Mouse (Mus musculus) liver, embryonic 12.5 days (tissue): ENCODE measurements around the gene Zfp664. TPM values are rescaled to one million over a fixed set of nuclear protein-coding genes. Genes with fewer than 3 reads are reported as not detected.

Experiments
- ATAC-seq: fragments of 200-750 bp; cut with Nextera tagmentation; 2 replicates; pipeline ENCODE4 v1.8.0; 2017; ENCODE audit warnings: moderate number of reproducible peaks, mild to moderate bottlenecking, moderate library complexity
- H3K27ac ChIP-seq: fragments of 300-500 bp; sonication (generic); 2 replicates; pipeline ENCODE4 v1.5.1; 2016; ENCODE audit warnings: mild to moderate bottlenecking
- H3K27me3 ChIP-seq: fragments of 300-500 bp; sonication (generic); replicated peaks from 2 replicates; pipeline ENCODE4 v1.6.1; 2016; ENCODE audit warnings: mild to moderate bottlenecking, moderate library complexity
- H3K36me3 ChIP-seq: fragments of 300-500 bp; sonication (generic); 2 replicates; pipeline ENCODE4 v1.6.1; 2016; ENCODE audit warnings: mild to moderate bottlenecking, moderate library complexity
- H3K4me1 ChIP-seq: fragments of 300-500 bp; sonication (generic); 2 replicates; pipeline ENCODE4 v1.6.1; 2016
- H3K4me2 ChIP-seq: fragments of 300-500 bp; sonication (generic); 2 replicates; pipeline ENCODE4 v1.6.1; 2016; ENCODE audit warnings: mild to moderate bottlenecking, moderate library complexity
- H3K4me3 ChIP-seq: fragments of 300-500 bp; sonication (generic); 2 replicates; pipeline ENCODE4 v1.5.1; 2016; ENCODE audit warnings: mild to moderate bottlenecking, moderate library complexity
- H3K9ac ChIP-seq: fragments of 300-500 bp; sonication (generic); 2 replicates; pipeline ENCODE4 v1.6.1; 2016; ENCODE audit warnings: mild to moderate bottlenecking, moderate library complexity
- H3K9me3 ChIP-seq: fragments of 300-500 bp; sonication (generic); replicated peaks from 2 replicates; pipeline ENCODE4 v1.6.1; 2016; ENCODE audit warnings: mild to moderate bottlenecking, moderate library complexity
- WGBS: fragments of 180-500 bp; shearing (Covaris S2); methylation state at CpG from one replicate; pipeline ENCODE4 v1.1.7; 2016; ENCODE audit not compliant: insufficient replicate concordance; 5-methylcytosine and 5-hydroxymethylcytosine counted together
- polyA plus RNA-seq: library from polyadenylated mRNA; unstranded; fragments of >200 nt; fragmentation: Nextera tagmentation; extraction: Ambion mirVana; gene quantifications from 2 replicates; pipeline ENCODE4 v1.2.1, GENCODE M21; 2016

The Zfp664 gene
- polyA plus RNA-seq, 1 experiment from 2014 or later, result 21.3 TPM

DNA sequence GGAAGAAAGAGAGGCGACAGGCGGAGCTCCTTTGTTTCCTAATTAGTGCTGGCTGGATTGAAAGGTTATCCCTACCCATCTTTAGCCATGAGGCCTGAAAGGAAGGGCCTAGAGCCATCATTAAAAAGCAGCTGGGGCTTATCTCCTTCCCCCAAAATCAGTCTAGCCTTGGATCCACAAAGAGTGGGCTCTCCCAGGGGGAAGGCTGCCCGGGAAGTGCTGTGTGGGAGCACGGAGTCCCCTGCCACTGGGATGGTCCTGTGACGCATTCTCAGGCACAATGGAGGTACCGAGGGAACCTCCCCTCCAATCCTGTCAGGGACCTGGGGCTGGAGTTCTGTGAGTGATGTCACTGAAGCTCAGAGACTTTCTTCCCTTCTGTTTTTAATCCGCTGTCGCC lies 68.6 kb downstream of the Zfp664 start:
- Histone ChIP-seq H3K36me3 (no peaks in the 10 kb centered on the region), H3K27me3 (no peaks in the 10 kb centered on the region), H3K9ac (no peak overlapping the region), H3K4me1 (no peaks in the 10 kb centered on the region), H3K4me3 (no peak overlapping the region), H3K4me2 (no peak overlapping the region), H3K9me3 (peaks cover 10% of the 10 kb centered on the region), H3K27ac (no peak overlapping the region)
- 56% methylated on average over 8 of the region's 8 CpGs for WGBS
- no peak for ATAC-seq

DNA sequence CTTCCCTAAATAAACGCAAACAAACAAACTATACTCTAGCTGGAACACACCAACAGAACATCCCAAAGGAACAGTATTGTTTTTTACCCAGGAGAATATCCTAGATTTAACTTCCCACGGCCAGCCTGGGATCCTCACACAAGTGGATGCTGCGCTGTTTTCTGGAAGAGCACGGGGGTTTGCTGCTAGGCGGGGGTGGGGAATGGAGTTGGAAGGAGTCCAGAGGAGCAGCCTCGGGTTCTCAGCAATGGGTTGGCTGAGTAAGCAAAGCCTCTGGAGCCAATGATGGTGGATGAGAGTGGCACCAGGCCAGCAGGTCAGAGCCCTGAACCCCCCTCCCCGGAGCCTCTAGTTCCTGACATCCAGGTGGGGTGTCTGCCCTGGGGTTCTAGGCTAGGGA lies 72.1 kb downstream of the Zfp664 start:
- no peak overlapping the region for H3K4me2 ChIP-seq
- peaks cover 3% of the 10 kb centered on the region; the same call in 1 of the 2 replicates for H3K9me3 ChIP-seq
- H3K27ac ChIP-seq, result no peak overlapping the region
- H3K4me1 ChIP-seq, result no peaks in the 10 kb centered on the region
- no peaks in the 10 kb centered on the region for H3K27me3 ChIP-seq
- no peaks in the 10 kb centered on the region for H3K36me3 ChIP-seq
- no peak overlapping the region for H3K9ac ChIP-seq
- H3K4me3 ChIP-seq, result no peak overlapping the region
- ATAC-seq, result no peak
- WGBS, result 67% methylated on average over 7 of the region's 7 CpGs

DNA sequence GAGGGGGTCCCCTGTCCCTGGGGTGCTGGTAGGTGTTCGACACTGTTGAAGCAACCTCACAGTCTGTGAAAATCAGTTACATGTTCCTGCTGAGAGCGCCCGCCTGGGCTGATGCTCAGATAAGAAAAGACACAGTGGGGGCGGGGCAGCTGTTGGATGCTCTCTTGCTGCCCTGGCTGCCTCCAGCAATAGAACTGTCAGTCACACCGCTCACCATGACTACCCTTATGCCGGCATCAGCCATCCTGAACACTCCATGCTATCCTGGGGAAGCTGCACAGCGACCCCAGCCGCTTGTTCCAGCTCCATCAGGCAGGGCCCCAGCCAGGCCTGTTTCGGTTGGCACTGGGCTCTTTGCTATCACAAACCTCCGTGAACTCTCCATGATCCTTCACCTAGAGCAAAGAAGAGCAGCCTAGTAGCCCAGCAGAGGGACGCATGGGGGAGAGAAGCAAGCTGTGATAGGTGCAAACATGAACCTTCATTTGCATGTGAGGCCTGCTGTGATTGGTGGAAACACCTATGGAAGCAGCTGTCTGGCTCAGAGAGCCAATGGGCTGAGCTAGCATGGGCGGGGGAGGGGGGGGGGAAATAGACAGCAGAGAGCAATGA lies 80.8 kb downstream of the Zfp664 start:
- Histone ChIP-seq H3K4me2 (no peak overlapping the region), H3K27me3 (no peaks in the 10 kb centered on the region), H3K36me3 (no peaks in the 10 kb centered on the region), H3K4me3 (no peak overlapping the region), H3K9me3 (no peaks in the 10 kb centered on the region), H3K27ac (no peak overlapping the region), H3K4me1 (no peaks in the 10 kb centered on the region), H3K9ac (no peak overlapping the region)
- no peak for ATAC-seq
- WGBS, result 77% methylated on average over 12 of the region's 12 CpGs

DNA sequence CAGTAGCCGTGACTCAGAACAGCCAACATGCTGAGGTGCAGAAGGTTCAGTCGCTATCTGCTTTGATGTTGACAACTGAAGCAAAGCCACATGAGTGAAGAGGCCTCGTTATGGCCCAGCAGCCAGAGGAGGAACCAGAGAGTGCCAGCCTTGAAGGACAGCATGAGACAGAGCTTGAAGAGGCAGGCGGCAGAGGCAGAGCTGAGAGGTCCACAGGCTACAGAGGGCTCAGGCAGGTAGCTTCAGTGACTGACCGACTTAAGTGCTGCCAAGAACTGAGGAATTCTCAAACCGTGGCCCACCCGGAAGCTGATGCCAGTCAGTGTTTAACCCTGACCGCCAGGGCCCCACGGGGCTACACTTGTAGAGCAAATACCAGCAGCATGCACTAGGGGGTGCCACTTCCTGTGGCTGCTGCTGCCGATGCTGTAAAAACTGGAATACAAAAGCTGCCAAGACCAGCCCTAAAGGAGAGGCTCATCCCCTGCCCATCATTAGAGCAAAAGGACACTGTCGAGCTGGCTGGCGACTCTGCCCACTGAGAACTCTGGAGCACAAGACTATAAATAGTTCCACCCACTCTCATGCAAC lies 81.4 kb downstream of the Zfp664 start:
- 54% methylated on average over 12 of the region's 12 CpGs for WGBS
- ATAC-seq, result no peak

DNA sequence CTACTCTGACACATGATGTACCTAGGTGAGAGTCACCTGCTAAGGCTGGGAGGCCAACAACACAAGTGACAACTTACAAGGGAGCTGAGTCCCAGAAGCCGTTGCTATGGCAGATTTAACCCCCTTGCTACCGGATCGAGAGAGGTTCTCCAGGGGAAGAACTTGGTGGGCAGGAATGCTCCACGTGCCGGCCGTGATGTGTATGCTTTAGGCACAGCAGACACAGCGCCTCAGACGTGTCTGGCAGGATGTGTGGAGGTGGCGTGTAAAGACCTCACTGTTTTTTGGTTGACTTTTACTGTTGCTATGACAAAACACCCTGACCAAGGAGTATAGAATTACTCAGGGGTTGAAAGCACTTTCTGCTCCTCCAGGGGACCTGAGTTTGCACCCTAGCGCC lies 81.9 kb downstream of the Zfp664 start:
- 70% methylated on average over 10 of the region's 10 CpGs for WGBS
- no peak for ATAC-seq

More for the DNA sequence above, 81.4 kb downstream of the Zfp664 start:
- H3K4me3 ChIP-seq, result no peak overlapping the region
- H3K9ac ChIP-seq, result no peak overlapping the region
- no peak overlapping the region for H3K27ac ChIP-seq
- no peaks in the 10 kb centered on the region for H3K27me3 ChIP-seq
- H3K9me3 ChIP-seq, result no peaks in the 10 kb centered on the region
- H3K4me2 ChIP-seq, result no peak overlapping the region
- H3K4me1 ChIP-seq, result no peaks in the 10 kb centered on the region
- H3K36me3 ChIP-seq, result no peaks in the 10 kb centered on the region

DNA sequence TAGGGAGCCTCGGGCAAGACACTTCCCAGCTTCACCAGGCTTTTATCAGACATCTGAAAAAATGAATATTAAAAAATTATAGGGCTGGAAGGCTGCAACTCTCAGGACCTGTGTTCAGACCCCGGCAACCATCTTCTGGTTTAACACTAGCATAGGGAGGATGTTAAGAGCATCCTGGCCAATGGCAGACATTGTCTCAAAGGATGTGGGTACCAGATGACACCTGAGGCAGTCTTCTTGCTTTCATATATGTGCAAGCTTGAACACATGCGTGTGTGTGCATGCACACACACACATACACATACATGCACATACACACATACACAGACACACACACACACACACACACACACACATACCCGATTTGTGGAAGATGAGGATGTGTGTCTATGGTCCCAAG lies 82.6 kb downstream of the Zfp664 start:
- no peak overlapping the region for H3K4me2 ChIP-seq
- H3K27me3 ChIP-seq, result no peaks in the 10 kb centered on the region
- H3K36me3 ChIP-seq, result no peaks in the 10 kb centered on the region
- no peaks in the 10 kb centered on the region for H3K9me3 ChIP-seq
- H3K4me1 ChIP-seq, result no peaks in the 10 kb centered on the region
- H3K27ac ChIP-seq, result no peak overlapping the region
- WGBS, result 61% methylated on average over 4 of the region's 4 CpGs
- no peak for ATAC-seq
- no peak overlapping the region for H3K9ac ChIP-seq
- no peak overlapping the region for H3K4me3 ChIP-seq

More for the DNA sequence above, 81.9 kb downstream of the Zfp664 start:
- H3K9me3 ChIP-seq, result no peaks in the 10 kb centered on the region
- H3K27me3 ChIP-seq, result no peaks in the 10 kb centered on the region
- H3K36me3 ChIP-seq, result no peaks in the 10 kb centered on the region
- no peak overlapping the region for H3K27ac ChIP-seq
- H3K4me2 ChIP-seq, result no peak overlapping the region
- H3K4me1 ChIP-seq, result no peaks in the 10 kb centered on the region
- no peak overlapping the region for H3K4me3 ChIP-seq
- H3K9ac ChIP-seq, result no peak overlapping the region

DNA sequence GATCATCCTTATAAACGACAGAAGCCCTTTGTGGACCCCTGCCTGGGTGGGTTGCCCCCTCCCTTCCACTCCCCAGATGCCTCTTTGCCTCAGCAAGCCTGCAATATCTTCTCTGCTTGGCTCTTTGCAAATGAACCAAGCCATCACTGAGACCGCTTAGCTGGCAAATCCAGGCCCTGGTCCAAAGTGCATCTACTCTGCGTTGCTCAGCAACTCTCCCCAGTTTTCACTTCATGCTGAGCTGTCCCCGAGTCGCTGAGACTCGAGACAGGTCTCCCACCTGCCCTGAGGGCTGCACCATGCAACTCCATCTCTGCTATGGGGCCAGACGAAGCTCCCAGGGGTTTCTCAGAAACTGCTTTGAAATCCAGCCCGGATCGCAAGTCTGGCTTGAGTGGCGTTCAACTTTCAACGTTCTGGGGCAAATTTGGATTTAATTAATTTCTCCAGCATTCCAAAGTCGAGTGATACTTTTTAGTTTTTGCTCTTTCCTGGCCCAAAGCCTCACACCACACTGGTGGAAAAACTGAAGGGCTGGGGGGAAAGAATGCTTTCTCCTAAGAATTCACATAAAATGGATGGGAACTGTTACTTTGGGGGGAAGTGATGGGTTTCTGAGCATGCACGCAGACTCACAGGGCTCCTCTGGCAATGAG lies 88.3 kb downstream of the Zfp664 start:
- Histone ChIP-seq H3K4me3 (no peak overlapping the region), H3K27ac (no peak overlapping the region), H3K36me3 (no peaks in the 10 kb centered on the region), H3K9me3 (no peaks in the 10 kb centered on the region), H3K9ac (no peak overlapping the region), H3K4me2 (no peak overlapping the region), H3K4me1 (no peaks in the 10 kb centered on the region), H3K27me3 (no peaks in the 10 kb centered on the region)
- 61% methylated on average over 13 of the region's 13 CpGs for WGBS
- no peak for ATAC-seq

DNA sequence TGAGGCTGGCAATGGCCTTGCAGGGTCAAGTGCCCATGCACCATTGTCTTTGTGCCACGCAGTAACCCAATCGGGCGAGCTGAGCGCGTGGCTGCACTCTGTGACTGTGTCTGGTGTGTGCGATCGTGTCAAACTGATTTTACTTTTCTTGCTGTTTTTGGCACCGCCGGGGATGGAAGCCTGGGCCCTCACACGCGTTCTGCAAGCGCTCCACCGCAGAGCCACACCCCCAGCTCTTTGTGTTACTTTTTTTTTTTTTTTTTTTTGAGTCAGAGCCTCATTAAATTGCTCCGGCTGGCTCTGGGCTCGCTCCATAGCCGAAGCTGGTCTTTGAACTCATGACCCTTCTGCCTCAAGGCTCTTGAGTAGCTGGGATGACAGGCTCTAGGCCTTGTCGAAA lies 88.8 kb downstream of the Zfp664 start:
- no peaks in the 10 kb centered on the region for H3K36me3 ChIP-seq
- H3K4me3 ChIP-seq, result no peak overlapping the region
- ATAC-seq, result no peak
- H3K27me3 ChIP-seq, result no peaks in the 10 kb centered on the region
- no peaks in the 10 kb centered on the region for H3K4me1 ChIP-seq
- no peak overlapping the region for H3K4me2 ChIP-seq
- WGBS, result 69% methylated on average over 17 of the region's 17 CpGs
- H3K27ac ChIP-seq, result no peak overlapping the region
- H3K9ac ChIP-seq, result no peak overlapping the region
- no peaks in the 10 kb centered on the region for H3K9me3 ChIP-seq

Other genes starting within 250 kb of the Zfp664 start
- 21.2 and 25.5 TPM in 2 replicates for gene Atp6v0a2, start 234.1 kb upstream of the Zfp664 start, polyA plus RNA-seq
- 0.01 TPM in 2 replicates for gene Dnah10, start 137.6 kb upstream of the Zfp664 start, polyA plus RNA-seq
- 0.93 and 1.3 TPM in 2 replicates for gene Ccdc92, start 267 bp upstream of the Zfp664 start, polyA plus RNA-seq
- 0.45 and 0.69 TPM in 2 replicates for gene Rflna, start 140.5 kb downstream of the Zfp664 start, polyA plus RNA-seq